Mouse (Mus musculus): ENCODE measurements around the gene 2310057N15Rik.
A peak's percentile ranks its signal among the peaks of the same experiment; 100 is the strongest.
"Not testable (repeated sequence)": the region's sequence is repeated elsewhere in the genome, so short reads cannot be mapped to it uniquely, and the experiment has no call there.

Gene 2310057N15Rik

GRCm38 (mm10) chr16:88774106-88774505 lies at the start of gene 2310057N15Rik:
TSS of gene 2310057N15Rik (minus strand) at chr16:88774206.
- DNase-seq = no peak

- peak; percentile 29 for DNase-seq
Observed at GRCm38 (mm10) chr16:88823736-88824135, 49.7 kb upstream of the 2310057N15Rik start.

- DNase-seq = no peak
Observed at GRCm38 (mm10) chr16:88820066-88820465, 46.1 kb upstream of the 2310057N15Rik start, which contains the start of gene Krtap15. TSS of gene Krtap15 (plus strand) at chr16:88820215.

- DNase-seq = no peak
Observed at GRCm38 (mm10) chr16:88811827-88812226, 37.8 kb upstream of the 2310057N15Rik start, which contains the start of gene Gm20741. TSS of gene Gm20741 (minus strand) at chr16:88812220.

- DNase-seq = no peak
Observed at GRCm38 (mm10) chr16:88786786-88787185, 12.8 kb upstream of the 2310057N15Rik start.

- no peak for DNase-seq
Observed at GRCm38 (mm10) chr16:88777596-88777995, 3.6 kb upstream of the 2310057N15Rik start, which contains the start of gene Gm5965. TSS of gene Gm5965 (plus strand) at chr16:88777896.

- DNase-seq = not testable (repeated sequence)
Observed at GRCm38 (mm10) chr16:88758547-88758946, 15.5 kb downstream of the 2310057N15Rik start, which contains the start of gene 2310034C09Rik. TSS of gene 2310034C09Rik (plus strand) at chr16:88758847.

- not testable (repeated sequence) for DNase-seq
Observed at GRCm38 (mm10) chr16:88751535-88751934, 22.5 kb downstream of the 2310057N15Rik start, which contains the start of gene Krtap13. TSS of gene Krtap13 (minus strand) at chr16:88751635.

GRCm38 (mm10) chr16:88747943-88748342 lies 26.1 kb downstream of the 2310057N15Rik start:
- DNase-seq = no peak

- peak; percentile 64 for DNase-seq
Observed at GRCm38 (mm10) chr16:88744750-88745340, 29.2 kb downstream of the 2310057N15Rik start.

- no peak for DNase-seq
Observed at GRCm38 (mm10) chr16:88735391-88735790, 38.6 kb downstream of the 2310057N15Rik start.

- no peak for DNase-seq
Observed at GRCm38 (mm10) chr16:88728812-88729275, 45.2 kb downstream of the 2310057N15Rik start, which contains the start of gene Krtap13-1. TSS of gene Krtap13-1 (plus strand) at chr16:88728862.
